Mouse (Mus musculus) heart, postnatal 10 days (tissue): ENCODE measurements at regions not wholly inside any gene's neighbourhood (a gene's known extent, or its start where the extent isn't known, plus 50 kb on each side); places are given as distances from the start of the nearest gene placed in this dataset.

Experiments
- DNase-seq, 2 experiments: peaks; one replicate each; pipeline ENCODE4 v3.0.0; 2021
- intact Hi-C: fragments of 180-260 bp; cut with DNase I; formaldehyde crosslinking; loops from one replicate; pipeline ENCODE4 v1.15.1; 2025

GRCm38 (mm10) chr9:67118880-67119644 lies 69.9 kb upstream of the Tpm1 start:
- intact Hi-C loops, result no loop called here
- no peak for DNase-seq

- DNase-seq, result no peak
- intact Hi-C loops, result no loop called here
Measured at GRCm38 (mm10) chr9:67118429-67118828, 69.2 kb upstream of the Tpm1 start.

- no peak for DNase-seq
- intact Hi-C loops, result no loop called here
Measured at GRCm38 (mm10) chr9:67117639-67118038, 68.4 kb upstream of the Tpm1 start.

- no peak for DNase-seq
- intact Hi-C loops, result no loop called here
Measured at GRCm38 (mm10) chr9:67115991-67116390, 66.8 kb upstream of the Tpm1 start.

GRCm38 (mm10) chr9:67114099-67114498 lies 64.9 kb upstream of the Tpm1 start:
- no peak for DNase-seq
- intact Hi-C loops, result no loop called here

- no peak for DNase-seq
- intact Hi-C loops, result no loop called here
Measured at GRCm38 (mm10) chr9:67111836-67112584, 62.8 kb upstream of the Tpm1 start.

GRCm38 (mm10) chr9:67107938-67108337 lies 58.7 kb upstream of the Tpm1 start:
- no peak for DNase-seq
- intact Hi-C loops, result no loop called here

GRCm38 (mm10) chr9:67105867-67106266 lies 56.7 kb upstream of the Tpm1 start:
- intact Hi-C loops, result no loop called here
- DNase-seq, result peak; percentile 68 to 71

GRCm38 (mm10) chr9:67105216-67105615 lies 56.0 kb upstream of the Tpm1 start:
- DNase-seq, result no peak
- intact Hi-C loops, result no loop called here

GRCm38 (mm10) chr9:67104616-67105015 lies 55.4 kb upstream of the Tpm1 start:
- intact Hi-C loops, result no loop called here
- peak in 1 of 2 experiments; percentile 14 for DNase-seq

GRCm38 (mm10) chr9:67102578-67102977 lies 53.4 kb upstream of the Tpm1 start:
- DNase-seq, result peak in 1 of 2 experiments; percentile 11
- intact Hi-C loops, result no loop called here

GRCm38 (mm10) chr9:67099471-67099870 lies 50.3 kb upstream of the Tpm1 start:
- intact Hi-C loops, result no loop called here

More at GRCm38 (mm10) chr9:67099471-67099870, 50.3 kb upstream of the Tpm1 start:
- DNase-seq, result no peak
